Comparison of ENCODE assay signal across 34 mouse cellular contexts in genomic region chr7:50842646-50843045, GRCm38 (mm10).
"Had no signal": no experiment of that assay in that cellular context is flagged by ENCODE, and none has a peak within 500 bp of the region (broad histone marks: within the 10 kb centered on the region; RNA-seq: fewer than 3 reads in every experiment).

No protein-coding gene starts in this region.

- H3K9ac ChIP-seq: heart, embryonic 12.5 days; heart, embryonic 13.5 days; heart, embryonic 15.5 days; hindbrain, embryonic 12.5 days; hindbrain, embryonic 13.5 days; hindbrain, embryonic 14.5 days; hindbrain, embryonic 15.5 days; intestine, embryonic 15.5 days; kidney, embryonic 15.5 days had no signal

- H3K4me1 ChIP-seq: heart, embryonic 12.5 days; heart, embryonic 13.5 days; heart, embryonic 15.5 days; hindbrain, embryonic 10.5 days; hindbrain, embryonic 12.5 days; hindbrain, embryonic 13.5 days; hindbrain, embryonic 15.5 days; intestine, embryonic 15.5 days; kidney, embryonic 15.5 days had no signal

- H3K4me2 ChIP-seq: heart, embryonic 12.5 days; heart, embryonic 13.5 days; heart, embryonic 15.5 days; hindbrain, embryonic 12.5 days; hindbrain, embryonic 13.5 days; hindbrain, embryonic 14.5 days; hindbrain, embryonic 15.5 days; intestine, embryonic 15.5 days; kidney, embryonic 15.5 days had no signal

- H3K27me3 ChIP-seq: heart, embryonic 12.5 days; heart, embryonic 13.5 days; heart, embryonic 15.5 days; hindbrain, embryonic 12.5 days; hindbrain, embryonic 13.5 days; hindbrain, embryonic 15.5 days; intestine, embryonic 15.5 days; kidney, embryonic 15.5 days had no signal

- H3K36me3 ChIP-seq: heart, embryonic 12.5 days; heart, embryonic 13.5 days; heart, embryonic 15.5 days; hindbrain, embryonic 10.5 days; hindbrain, embryonic 12.5 days; hindbrain, embryonic 13.5 days; hindbrain, embryonic 15.5 days; intestine, embryonic 15.5 days; kidney, embryonic 15.5 days had no signal

- ATAC-seq: hindbrain, embryonic 16.5 days; hindbrain, postnatal 0 days; inflammation-experienced regulatory T-cells, adult 6 months; intestine, embryonic 15.5 days; intestine, embryonic 16.5 days; intestine, postnatal 0 days had no signal

- DNase-seq: heart, postnatal 10 days; heart, postnatal 14 days; heart, postnatal 36 days; heart, postnatal 4 days; kidney, adult 11 months; kidney, adult 18-20 months; kidney, adult 2 months; kidney, adult 8-10 months; kidney, adult 9 months; kidney, postnatal 10 days; kidney, postnatal 14 days; kidney, postnatal 25 days; kidney, postnatal 36 days; kidney, postnatal 4 days; layer of hippocampus, adult 9-11 months; layer of hippocampus, postnatal 36 days had no signal

- H3K4me3 ChIP-seq: heart, embryonic 12.5 days; heart, embryonic 13.5 days; heart, embryonic 15.5 days; hindbrain, embryonic 10.5 days; hindbrain, embryonic 12.5 days; hindbrain, embryonic 13.5 days; hindbrain, embryonic 15.5 days; intestine, embryonic 15.5 days; kidney, embryonic 15.5 days; layer of hippocampus, adult 2 months; left cerebral cortex, adult 2 months had no signal

- H3K9me3 ChIP-seq: heart, embryonic 12.5 days; heart, embryonic 13.5 days; heart, embryonic 15.5 days; hindbrain, embryonic 10.5 days; hindbrain, embryonic 12.5 days; hindbrain, embryonic 13.5 days; hindbrain, embryonic 15.5 days; intestine, embryonic 15.5 days; kidney, embryonic 15.5 days had no signal

- H3K27ac ChIP-seq: heart, embryonic 13.5 days; heart, embryonic 15.5 days; hindbrain, embryonic 10.5 days; hindbrain, embryonic 12.5 days; hindbrain, embryonic 13.5 days; hindbrain, embryonic 14.5 days; hindbrain, embryonic 15.5 days; hindbrain, postnatal 0 days; intestine, embryonic 15.5 days; kidney, embryonic 15.5 days; kidney, postnatal 0 days; layer of hippocampus, adult 2 months; left cerebral cortex, adult 2 months had no signal
